Mouse (Mus musculus) urinary bladder, postnatal 10 days (tissue): ENCODE measurements at regions not wholly inside any gene's neighbourhood (a gene's known extent, or its start where the extent isn't known, plus 50 kb on each side); places are given as distances from the start of the nearest gene placed in this dataset.

Experiments used
- DNase-seq: peaks from one replicate; pipeline ENCODE4 v3.0.0; 2022; ENCODE audit warnings: low spot score

GRCm38 (mm10) chr13:53805872-53806271, 249.6 kb downstream of the Drd1 start:
- DNase-seq = no peak

- no peak for DNase-seq
Observed at GRCm38 (mm10) chr13:53800978-53801377, 254.5 kb downstream of the Drd1 start.

- no peak for DNase-seq
Observed at GRCm38 (mm10) chr13:53788809-53789208, 266.7 kb downstream of the Drd1 start.

GRCm38 (mm10) chr13:53783492-53783891, 272.0 kb downstream of the Drd1 start:
- DNase-seq = no peak

- no peak for DNase-seq
Observed at GRCm38 (mm10) chr13:53779150-53779549, 276.4 kb downstream of the Drd1 start.

- DNase-seq = no peak
Observed at GRCm38 (mm10) chr13:53776421-53776820, 279.1 kb downstream of the Drd1 start.

- no peak for DNase-seq
Observed at GRCm38 (mm10) chr13:53775687-53776086, 279.8 kb downstream of the Drd1 start.

GRCm38 (mm10) chr13:53764613-53765243, 290.8 kb downstream of the Drd1 start:
- DNase-seq = no peak

- DNase-seq = no peak
Observed at GRCm38 (mm10) chr13:53757576-53758237, 284.8 kb upstream of the Msx2 start.

- DNase-seq = no peak
Observed at GRCm38 (mm10) chr13:53756970-53757530, 284.2 kb upstream of the Msx2 start.

- no peak for DNase-seq
Observed at GRCm38 (mm10) chr13:53755046-53755615, 282.3 kb upstream of the Msx2 start.

- no peak for DNase-seq
Observed at GRCm38 (mm10) chr13:53753049-53753448, 280.2 kb upstream of the Msx2 start.

GRCm38 (mm10) chr13:53740981-53741380, 268.1 kb upstream of the Msx2 start:
- DNase-seq = no peak

GRCm38 (mm10) chr13:53739127-53739526, 266.3 kb upstream of the Msx2 start:
- no peak for DNase-seq

GRCm38 (mm10) chr13:53734944-53735343, 262.1 kb upstream of the Msx2 start:
- no peak for DNase-seq

GRCm38 (mm10) chr13:53730259-53730902, 257.5 kb upstream of the Msx2 start:
- DNase-seq = no peak

- no peak for DNase-seq
Observed at GRCm38 (mm10) chr13:53729848-53730247, 257.0 kb upstream of the Msx2 start.

- no peak for DNase-seq
Observed at GRCm38 (mm10) chr13:53726031-53726430, 253.2 kb upstream of the Msx2 start.

GRCm38 (mm10) chr13:53722881-53723280, 250.0 kb upstream of the Msx2 start:
- no peak for DNase-seq

GRCm38 (mm10) chr13:53721038-53721463, 248.2 kb upstream of the Msx2 start:
- DNase-seq = no peak

- DNase-seq = no peak
Observed at GRCm38 (mm10) chr13:53717582-53717981, 244.7 kb upstream of the Msx2 start.

GRCm38 (mm10) chr13:53717086-53717485, 244.2 kb upstream of the Msx2 start:
- no peak for DNase-seq

- DNase-seq = no peak
Observed at GRCm38 (mm10) chr13:53709062-53709461, 236.2 kb upstream of the Msx2 start.
